Mouse (Mus musculus): Measurements from ENCODE around the gene Zmym1. TPM values are rescaled to one million over a fixed set of nuclear protein-coding genes. Genes with fewer than 3 reads are reported as not detected.
"Not testable (repeated sequence)": the region's sequence is repeated elsewhere in the genome, so short reads cannot be mapped to it uniquely, and the experiment has no call there.

The Zmym1 gene
- polyA plus RNA-seq, 1 experiment from 2014 or later = 24.5 TPM

- no peak overlapping the region for H3K9ac ChIP-seq (ENCODE audit: low read depth, low read length)
- 0 out of 2 replicates have a peak, but pooled peaks cover 2% of the 10 kb centered on the region for H3K36me3 ChIP-seq (ENCODE audit: control insufficient read depth, insufficient read depth, low read length)
- H3K9me3 ChIP-seq (ENCODE audit: control insufficient read depth, low read length) = no peaks in the 10 kb centered on the region
- H3K4me3 ChIP-seq (ENCODE audit: low read length) = peak overlapping the region; percentile 31
- ATAC-seq = no peak
- peak overlapping the region; percentile 52 for H3K4me2 ChIP-seq (ENCODE audit: low read length)
- 13% methylated on average over 13 of the region's 13 CpGs for WGBS
- H3K4me1 ChIP-seq (ENCODE audit: control insufficient read depth, insufficient read depth, low read depth, low read length) = peaks cover 27% of the 10 kb centered on the region
- H3K27ac ChIP-seq (ENCODE audit: low read depth, low read length) = no peak overlapping the region
- H3K27me3 ChIP-seq (replicated peaks; ENCODE audit: control insufficient read depth, insufficient read depth, low read length) = no peaks in the 10 kb centered on the region
Measured at GRCm38 (mm10) chr4:127020411-127021150, 40.4 kb downstream of the Zmym1 start.

- WGBS = 89% methylated on average over 4 of the region's 4 CpGs
- ATAC-seq = no peak
- no peaks in the 10 kb centered on the region for H3K27me3 ChIP-seq (replicated peaks; ENCODE audit: control insufficient read depth, insufficient read depth, low read length)
- H3K36me3 ChIP-seq (ENCODE audit: control insufficient read depth, insufficient read depth, low read length) = no peaks in the 10 kb centered on the region
- no peak overlapping the region for H3K27ac ChIP-seq (ENCODE audit: low read depth, low read length)
- H3K4me2 ChIP-seq (ENCODE audit: low read length) = no peak overlapping the region
- H3K4me1 ChIP-seq (ENCODE audit: control insufficient read depth, insufficient read depth, low read depth, low read length) = peaks cover 7% of the 10 kb centered on the region
- H3K9ac ChIP-seq (ENCODE audit: low read depth, low read length) = no peak overlapping the region
- H3K9me3 ChIP-seq (ENCODE audit: control insufficient read depth, low read length) = no peaks in the 10 kb centered on the region
- no peak overlapping the region for H3K4me3 ChIP-seq (ENCODE audit: low read length)
Measured at GRCm38 (mm10) chr4:127016366-127016765, 44.6 kb downstream of the Zmym1 start.

GRCm38 (mm10) chr4:127015294-127015993 lies 45.5 kb downstream of the Zmym1 start:
- peak; percentile 96 for ATAC-seq
- not testable (repeated sequence) for H3K27me3 ChIP-seq (replicated peaks; ENCODE audit: control insufficient read depth, insufficient read depth, low read length); H3K9ac ChIP-seq (ENCODE audit: low read depth, low read length); H3K27ac ChIP-seq (ENCODE audit: low read depth, low read length); H3K9me3 ChIP-seq (ENCODE audit: control insufficient read depth, low read length); H3K4me1 ChIP-seq (ENCODE audit: control insufficient read depth, insufficient read depth, low read depth, low read length); H3K36me3 ChIP-seq (ENCODE audit: control insufficient read depth, insufficient read depth, low read length)
- Histone ChIP-seq H3K4me2 (ENCODE audit: low read length) (peak overlapping the region; percentile 47), H3K4me3 (ENCODE audit: low read length) (peak overlapping the region; percentile 26)
- WGBS = 13% methylated on average over 14 of the region's 26 CpGs

GRCm38 (mm10) chr4:127005113-127005936 lies 55.6 kb downstream of the Zmym1 start:
- peak; percentile 91 for ATAC-seq
- Histone ChIP-seq H3K4me2 (ENCODE audit: low read length) (peak overlapping the region; percentile 56), H3K36me3 (ENCODE audit: control insufficient read depth, insufficient read depth, low read length) (no peaks in the 10 kb centered on the region), H3K4me3 (ENCODE audit: low read length) (peak overlapping the region; percentile 35), H3K9me3 (ENCODE audit: control insufficient read depth, low read length) (no peaks in the 10 kb centered on the region), H3K27ac (ENCODE audit: low read depth, low read length) (peak overlapping the region; percentile 68), H3K9ac (ENCODE audit: low read depth, low read length) (peak overlapping the region; percentile 55), H3K27me3 (replicated peaks; ENCODE audit: control insufficient read depth, insufficient read depth, low read length) (no peaks in the 10 kb centered on the region), H3K4me1 (ENCODE audit: control insufficient read depth, insufficient read depth, low read depth, low read length) (peaks cover 14% of the 10 kb centered on the region)
- WGBS = 10% methylated on average over 25 of the region's 25 CpGs

- Histone ChIP-seq H3K36me3 (ENCODE audit: control insufficient read depth, insufficient read depth, low read length) (no peaks in the 10 kb centered on the region), H3K9ac (ENCODE audit: low read depth, low read length) (no peak overlapping the region; the same call in 1 of the 2 replicates), H3K27ac (ENCODE audit: low read depth, low read length) (peak overlapping the region; percentile 29), H3K4me2 (ENCODE audit: low read length) (no peak overlapping the region), H3K27me3 (replicated peaks; ENCODE audit: control insufficient read depth, insufficient read depth, low read length) (no peaks in the 10 kb centered on the region), H3K4me1 (ENCODE audit: control insufficient read depth, insufficient read depth, low read depth, low read length) (peaks cover 14% of the 10 kb centered on the region), H3K9me3 (ENCODE audit: control insufficient read depth, low read length) (no peaks in the 10 kb centered on the region), H3K4me3 (ENCODE audit: low read length) (no peak overlapping the region)
- ATAC-seq = no peak
- 79% methylated on average over 3 of the region's 3 CpGs for WGBS
Measured at GRCm38 (mm10) chr4:127004384-127004783, 56.6 kb downstream of the Zmym1 start.

GRCm38 (mm10) chr4:127000601-127001105 lies 60.3 kb downstream of the Zmym1 start:
- no peak overlapping the region for H3K9ac ChIP-seq (ENCODE audit: low read depth, low read length)
- no peak overlapping the region for H3K27ac ChIP-seq (ENCODE audit: low read depth, low read length)
- no peaks in the 10 kb centered on the region for H3K27me3 ChIP-seq (replicated peaks; ENCODE audit: control insufficient read depth, insufficient read depth, low read length)
- H3K4me3 ChIP-seq (ENCODE audit: low read length) = no peak overlapping the region
- H3K4me2 ChIP-seq (ENCODE audit: low read length) = no peak overlapping the region
- ATAC-seq = no peak
- no peaks in the 10 kb centered on the region for H3K36me3 ChIP-seq (ENCODE audit: control insufficient read depth, insufficient read depth, low read length)
- WGBS = 31% methylated on average over 8 of the region's 8 CpGs
- no peaks in the 10 kb centered on the region for H3K9me3 ChIP-seq (ENCODE audit: control insufficient read depth, low read length)
- peaks cover 14% of the 10 kb centered on the region for H3K4me1 ChIP-seq (ENCODE audit: control insufficient read depth, insufficient read depth, low read depth, low read length)

- not testable (repeated sequence) for H3K4me1 ChIP-seq (ENCODE audit: control insufficient read depth, insufficient read depth, low read depth, low read length); ATAC-seq
- 95% methylated on average over 14 of the region's 16 CpGs for WGBS
Measured at GRCm38 (mm10) chr4:126999372-126999771, 61.6 kb downstream of the Zmym1 start.

More at GRCm38 (mm10) chr4:126999372-126999771, 61.6 kb downstream of the Zmym1 start:
- H3K27me3 ChIP-seq (replicated peaks; ENCODE audit: control insufficient read depth, insufficient read depth, low read length); H3K4me3 ChIP-seq (ENCODE audit: low read length); H3K27ac ChIP-seq (ENCODE audit: low read depth, low read length); H3K36me3 ChIP-seq (ENCODE audit: control insufficient read depth, insufficient read depth, low read length); H3K9ac ChIP-seq (ENCODE audit: low read depth, low read length); H3K9me3 ChIP-seq (ENCODE audit: control insufficient read depth, low read length); H3K4me2 ChIP-seq (ENCODE audit: low read length): not testable (repeated sequence)
